Mouse (Mus musculus) adrenal gland, postnatal 14 days (tissue): ENCODE data around the gene Hrc. TPM values are rescaled to one million over a fixed set of nuclear protein-coding genes. Genes with fewer than 3 reads are reported as not detected.
"Not testable (repeated sequence)": the region's sequence is repeated elsewhere in the genome, so short reads cannot be mapped to it uniquely, and the experiment has no call there.

Experiments used
- DNase-seq: peaks from one replicate; pipeline ENCODE4 v3.0.0; 2021; ENCODE audit warnings: mixed read lengths
- total RNA-seq: library from RNA; stranded (reverse); gene quantifications from 2 replicates; pipeline ENCODE4 v1.2.3, GENCODE M21; 2021

Gene Hrc
- total RNA-seq, 1 experiment from 2014 or later = 0.15 TPM

GRCm38 (mm10) chr7:45333431-45333982 is 1.6 kb upstream of the Hrc start, which contains the start of gene Trpm4:
Gene Trpm4, minus strand, starts transcription at chr7:45333780.
- peak; percentile 92 for DNase-seq

- DNase-seq = no peak
Observed at GRCm38 (mm10) chr7:45334605-45335004, 485 bp upstream of the Hrc start.

- no peak for DNase-seq
Observed at GRCm38 (mm10) chr7:45336319-45336718, 1.2 kb downstream of the Hrc start.

- DNase-seq = no peak
Observed at GRCm38 (mm10) chr7:45337469-45337868, 2.4 kb downstream of the Hrc start.

- peak; percentile 43 for DNase-seq
Observed at GRCm38 (mm10) chr7:45338161-45338911, 3.2 kb downstream of the Hrc start.

GRCm38 (mm10) chr7:45339410-45340065 is 4.4 kb downstream of the Hrc start:
- DNase-seq = peak; percentile 70

GRCm38 (mm10) chr7:45340066-45340442 is 5.0 kb downstream of the Hrc start:
- DNase-seq = no peak

GRCm38 (mm10) chr7:45340669-45341068 is 5.6 kb downstream of the Hrc start:
- DNase-seq = peak; percentile 55

- peak; percentile 94 for DNase-seq
Observed at GRCm38 (mm10) chr7:45341303-45341702, 6.2 kb downstream of the Hrc start.

- DNase-seq = no peak
Observed at GRCm38 (mm10) chr7:45342081-45342480, 7.0 kb downstream of the Hrc start.

GRCm38 (mm10) chr7:45343543-45343942 is 8.5 kb downstream of the Hrc start:
- DNase-seq = peak; percentile 66

GRCm38 (mm10) chr7:45346905-45347304 is 11.8 kb downstream of the Hrc start:
- DNase-seq = no peak

GRCm38 (mm10) chr7:45353041-45353440 is 18.0 kb downstream of the Hrc start:
- DNase-seq = no peak

- no peak for DNase-seq
Observed at GRCm38 (mm10) chr7:45355318-45356020, 20.4 kb downstream of the Hrc start.

GRCm38 (mm10) chr7:45356087-45356486 is 21.0 kb downstream of the Hrc start:
- no peak for DNase-seq

GRCm38 (mm10) chr7:45359081-45359480 is 24.0 kb downstream of the Hrc start:
- not testable (repeated sequence) for DNase-seq

- DNase-seq = no peak
Observed at GRCm38 (mm10) chr7:45360404-45361125, 25.5 kb downstream of the Hrc start.

- peak; percentile 86 for DNase-seq
Observed at GRCm38 (mm10) chr7:45361243-45361804, 26.2 kb downstream of the Hrc start.

GRCm38 (mm10) chr7:45362801-45363200 is 27.7 kb downstream of the Hrc start:
- peak; percentile 61 for DNase-seq

- DNase-seq = no peak
Observed at GRCm38 (mm10) chr7:45363983-45364382, 28.9 kb downstream of the Hrc start.

GRCm38 (mm10) chr7:45365742-45366651 is 30.9 kb downstream of the Hrc start:
- peak; percentile 77 for DNase-seq
